Mouse (Mus musculus) T-helper 1 cell (primary cell): ENCODE results near the gene Trip4.

Experiments
- in situ Hi-C: fragments of 300-600 bp; cut with MboI, MseI; formaldehyde crosslinking; loops from one replicate; pipeline ENCODE4 v1.15.1; 2025; ENCODE audit warnings: high pct_unique_total_duplicates

Trip4 gene

GRCm38 (mm10) chr9:65908394-65909300, at the start of gene Trip4, which contains the start of gene Csnk1g1:
Trip4 (minus strand) TSS chr9:65908794.
Csnk1g1 (plus strand) TSS chr9:65908924.
- in situ Hi-C loops, result loop anchor here (10.0 kb wide), 1 partner anchor 1114 kb away; no protein-coding TSS in a partner anchor

- in situ Hi-C loops, result no loop called here
Observed at GRCm38 (mm10) chr9:65951082-65951587, 42.5 kb upstream of the Trip4 start.

GRCm38 (mm10) chr9:65937566-65937965, 29.0 kb upstream of the Trip4 start:
- in situ Hi-C loops, result loop anchor here (5.0 kb wide), 1 partner anchor 40 kb away; no protein-coding TSS in a partner anchor

GRCm38 (mm10) chr9:65929826-65930225, 21.2 kb upstream of the Trip4 start:
- in situ Hi-C loops, result no loop called here

GRCm38 (mm10) chr9:65928456-65928855, 19.9 kb upstream of the Trip4 start:
- in situ Hi-C loops, result no loop called here

GRCm38 (mm10) chr9:65917015-65917414, 8.4 kb upstream of the Trip4 start:
- in situ Hi-C loops, result no loop called here

GRCm38 (mm10) chr9:65913976-65914375, 5.4 kb upstream of the Trip4 start:
- in situ Hi-C loops, result no loop called here

GRCm38 (mm10) chr9:65909837-65910236, 1.2 kb upstream of the Trip4 start:
- in situ Hi-C loops, result loop anchor here (10.0 kb wide), 1 partner anchor 1115 kb away; no protein-coding TSS in a partner anchor

GRCm38 (mm10) chr9:65909301-65909801, 757 bp upstream of the Trip4 start:
- in situ Hi-C loops, result loop anchor here (10.0 kb wide), 1 partner anchor 1115 kb away; no protein-coding TSS in a partner anchor

GRCm38 (mm10) chr9:65903419-65903818, 5.2 kb downstream of the Trip4 start:
- in situ Hi-C loops, result loop anchor here (5.0 to 10.0 kb wide), 2 partner anchors 64 to 1109 kb away; no protein-coding TSS in a partner anchor

- in situ Hi-C loops, result loop anchor here (5.0 to 10.0 kb wide), 2 partner anchors 64 to 1108 kb away; no protein-coding TSS in a partner anchor
Observed at GRCm38 (mm10) chr9:65902879-65903278, 5.7 kb downstream of the Trip4 start.

GRCm38 (mm10) chr9:65896977-65897376, 11.6 kb downstream of the Trip4 start:
- in situ Hi-C loops, result no loop called here

GRCm38 (mm10) chr9:65891126-65891525, 17.5 kb downstream of the Trip4 start:
- in situ Hi-C loops, result no loop called here

- in situ Hi-C loops, result no loop called here
Observed at GRCm38 (mm10) chr9:65890143-65890628, 18.4 kb downstream of the Trip4 start, which contains the start of gene Pclaf. Pclaf (plus strand) TSS chr9:65890237.

GRCm38 (mm10) chr9:65884564-65885315, 23.9 kb downstream of the Trip4 start:
- in situ Hi-C loops, result no loop called here

GRCm38 (mm10) chr9:65859656-65860055, 48.9 kb downstream of the Trip4 start:
- in situ Hi-C loops, result no loop called here

GRCm38 (mm10) chr9:65850203-65850602, 58.4 kb downstream of the Trip4 start:
- in situ Hi-C loops, result no loop called here

GRCm38 (mm10) chr9:65848154-65848553, 60.4 kb downstream of the Trip4 start:
- in situ Hi-C loops, result loop anchor here (5.0 kb wide), 1 partner anchor 96 kb away; no protein-coding TSS in a partner anchor

- in situ Hi-C loops, result loop anchor here (5.0 kb wide), 1 partner anchor 92 kb away; no protein-coding TSS in a partner anchor
Observed at GRCm38 (mm10) chr9:65844421-65845165, 64.0 kb downstream of the Trip4 start.

- in situ Hi-C loops, result no loop called here
Observed at GRCm38 (mm10) chr9:65839841-65840240, 68.8 kb downstream of the Trip4 start.
